Mouse (Mus musculus) stomach, embryonic 15.5 days (tissue): ENCODE measurements around the gene Cygb. TPM values are rescaled to one million over a fixed set of nuclear protein-coding genes. Genes with fewer than 3 reads are reported as not detected.
A peak's percentile ranks its signal among the peaks of the same experiment; 100 is the strongest.
"Not testable (repeated sequence)": the region's sequence is repeated elsewhere in the genome, so short reads cannot be mapped to it uniquely, and the experiment has no call there.

Experiments used
- ATAC-seq: fragments of 200-750 bp; cut with Nextera tagmentation; 2 replicates; pipeline ENCODE4 v1.8.0; 2017; ENCODE audit warnings: low read depth, moderate number of reproducible peaks, moderate TSS enrichment; ENCODE audit not compliant: insufficient read depth, low FRiP score
- H3K27ac ChIP-seq: fragments of 300-500 bp; sonication (generic); 2 replicates; pipeline ENCODE4 v1.5.1; 2015; ENCODE audit warnings: mild to moderate bottlenecking, inconsistent platforms
- H3K27me3 ChIP-seq: fragments of 300-500 bp; sonication (generic); replicated peaks from 2 replicates; pipeline ENCODE4 v1.6.1; 2015; ENCODE audit warnings: inconsistent platforms
- H3K36me3 ChIP-seq: fragments of 300-500 bp; sonication (generic); 2 replicates; pipeline ENCODE4 v1.6.1; 2015; ENCODE audit warnings: inconsistent platforms
- H3K4me1 ChIP-seq: fragments of 300-500 bp; sonication (generic); 2 replicates; pipeline ENCODE4 v1.6.1; 2015; ENCODE audit warnings: inconsistent platforms
- H3K4me2 ChIP-seq: fragments of 300-500 bp; sonication (generic); 2 replicates; pipeline ENCODE4 v1.6.1; 2015; ENCODE audit warnings: mild to moderate bottlenecking, inconsistent platforms
- H3K4me3 ChIP-seq: fragments of 300-500 bp; sonication (generic); replicated peaks from 2 replicates; pipeline ENCODE4 v1.5.1; 2015; ENCODE audit warnings: inconsistent platforms
- H3K9ac ChIP-seq: fragments of 300-500 bp; sonication (generic); 2 replicates; pipeline ENCODE4 v1.6.1; 2015; ENCODE audit warnings: inconsistent platforms
- H3K9me3 ChIP-seq: fragments of 300-500 bp; sonication (generic); 2 replicates; pipeline ENCODE4 v1.6.1; 2016; ENCODE audit warnings: inconsistent platforms
- WGBS: fragments of 180-500 bp; shearing (Covaris S2); methylation state at CpG from one replicate; pipeline ENCODE4 v1.1.7; 2015; 5-methylcytosine and 5-hydroxymethylcytosine counted together
- polyA plus RNA-seq: library from polyadenylated mRNA; unstranded; fragments of >200 nt; fragmentation: Nextera tagmentation; extraction: Ambion mirVana; gene quantifications from 2 replicates; pipeline ENCODE4 v1.2.1, GENCODE M21; 2015

The Cygb gene
- polyA plus RNA-seq, 1 experiment from 2014 or later: 16.7 TPM

DNA sequence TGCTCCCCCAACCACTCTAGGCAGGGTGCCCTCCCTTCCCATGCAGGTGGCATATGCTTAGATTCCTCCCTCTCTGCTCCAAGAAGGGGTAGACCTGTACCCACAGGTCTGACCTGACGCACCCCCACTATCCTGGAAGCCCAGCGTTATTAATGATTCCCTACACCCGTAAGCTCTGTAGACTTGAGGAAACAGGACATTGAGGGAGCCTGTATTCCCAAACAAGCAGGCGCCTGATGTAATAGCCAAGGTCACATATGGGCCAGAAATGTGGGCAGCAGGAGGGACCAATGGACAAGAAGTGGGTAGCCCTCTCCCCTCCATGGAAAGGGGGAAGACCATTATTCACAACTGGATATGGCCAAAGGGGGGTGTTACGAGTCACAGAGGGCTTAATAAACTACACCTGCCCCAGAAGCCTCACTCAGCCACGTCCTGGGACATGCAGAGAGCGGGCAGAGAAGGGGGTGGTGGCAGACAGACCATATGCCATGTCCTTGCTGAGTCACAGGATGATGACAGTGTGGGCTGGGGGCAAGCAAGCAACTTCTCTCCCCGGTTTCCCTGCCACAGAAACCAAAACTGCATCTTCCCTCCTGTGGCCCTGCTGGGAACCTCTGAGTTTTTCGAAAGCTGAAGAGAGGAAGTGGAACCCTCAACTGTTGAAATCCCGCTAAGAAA, 37.5 kb downstream of the Cygb start:
- H3K36me3 ChIP-seq: no peaks in the 10 kb centered on the region
- 63% methylated on average over 10 of the region's 10 CpGs for WGBS
- no peaks in the 10 kb centered on the region for H3K27me3 ChIP-seq
- no peak overlapping the region for H3K9ac ChIP-seq
- H3K4me2 ChIP-seq: peak overlapping the region; percentile 43
- ATAC-seq: no peak
- H3K9me3 ChIP-seq: no peaks in the 10 kb centered on the region
- H3K4me1 ChIP-seq: peaks cover 40% of the 10 kb centered on the region
- peak overlapping the region; percentile 74 for H3K27ac ChIP-seq
- H3K4me3 ChIP-seq: no peak overlapping the region

DNA sequence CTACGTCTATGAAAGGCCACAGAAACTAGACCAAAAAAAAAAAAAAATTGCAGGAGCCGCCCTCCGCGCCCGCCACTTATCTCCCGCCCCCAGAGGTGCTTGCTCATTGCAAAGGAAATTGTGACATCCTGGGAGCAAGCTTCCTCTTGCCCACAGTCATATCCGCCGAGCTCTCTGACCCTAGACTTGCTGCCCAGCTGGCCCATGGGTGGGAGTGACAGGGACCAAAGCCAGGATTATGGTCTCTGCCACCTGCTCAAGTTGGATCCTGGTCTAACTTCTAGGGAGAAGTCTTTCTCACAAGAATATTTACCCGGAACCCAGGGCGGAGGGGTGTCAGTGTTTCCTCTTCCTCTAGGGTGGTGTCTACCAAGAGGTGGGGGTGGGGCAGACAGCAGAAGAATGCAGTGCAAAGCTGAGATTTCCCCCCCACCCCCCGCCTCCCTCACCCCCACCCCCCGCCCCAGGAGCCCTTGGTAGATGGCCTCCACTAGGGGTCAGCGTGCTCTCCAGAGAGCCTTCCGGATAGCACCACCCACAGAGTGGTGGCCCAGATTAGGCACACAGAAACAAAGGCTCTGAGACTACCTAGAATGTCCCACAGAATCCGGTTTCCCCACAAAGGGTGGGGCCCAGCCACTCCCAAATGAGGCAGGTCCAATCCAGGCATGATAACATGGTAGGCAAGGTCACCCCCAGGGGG, 38.2 kb downstream of the Cygb start:
- H3K9ac ChIP-seq: no peak overlapping the region
- peak overlapping the region; percentile 43 for H3K4me2 ChIP-seq
- no peaks in the 10 kb centered on the region for H3K36me3 ChIP-seq
- 38% methylated on average over 15 of the region's 15 CpGs for WGBS
- peaks cover 37% of the 10 kb centered on the region for H3K4me1 ChIP-seq
- H3K9me3 ChIP-seq: no peaks in the 10 kb centered on the region
- H3K4me3 ChIP-seq: 0 out of 2 replicates have a peak overlapping the region, but pooled peaks have one; percentile 0
- no peaks in the 10 kb centered on the region for H3K27me3 ChIP-seq
- ATAC-seq: peak; percentile 62
- H3K27ac ChIP-seq: peak overlapping the region; percentile 74

DNA sequence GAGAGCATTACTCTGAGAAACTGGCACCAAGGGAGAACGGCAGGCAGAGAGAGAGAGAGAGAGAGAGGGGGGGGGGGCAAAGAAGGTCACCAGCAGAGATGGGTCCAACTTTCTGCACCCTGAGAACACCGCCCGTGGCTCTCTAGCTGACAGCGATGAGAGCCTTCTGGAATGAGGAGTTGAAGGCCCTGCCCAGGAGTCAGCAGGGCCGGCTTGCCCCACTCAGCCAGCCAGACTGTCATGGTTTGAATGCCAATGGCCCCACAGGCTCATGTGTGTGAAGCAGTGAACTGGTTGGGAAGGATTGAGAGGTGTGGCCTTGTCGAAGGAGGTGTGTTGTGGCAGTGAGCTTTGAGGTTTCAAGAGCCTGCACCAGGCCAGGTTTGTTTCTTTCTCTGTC, 40.9 kb downstream of the Cygb start:
- H3K9me3 ChIP-seq: no peaks in the 10 kb centered on the region
- WGBS: 90% methylated on average over 6 of the region's 6 CpGs
- no peak overlapping the region for H3K4me2 ChIP-seq
- H3K36me3 ChIP-seq: no peaks in the 10 kb centered on the region; the same call in 1 of the 2 replicates
- H3K4me1 ChIP-seq: peaks cover 21% of the 10 kb centered on the region
- ATAC-seq: no peak
- no peak overlapping the region for H3K4me3 ChIP-seq
- no peaks in the 10 kb centered on the region for H3K27me3 ChIP-seq
- no peak overlapping the region for H3K9ac ChIP-seq
- no peak overlapping the region for H3K27ac ChIP-seq

DNA sequence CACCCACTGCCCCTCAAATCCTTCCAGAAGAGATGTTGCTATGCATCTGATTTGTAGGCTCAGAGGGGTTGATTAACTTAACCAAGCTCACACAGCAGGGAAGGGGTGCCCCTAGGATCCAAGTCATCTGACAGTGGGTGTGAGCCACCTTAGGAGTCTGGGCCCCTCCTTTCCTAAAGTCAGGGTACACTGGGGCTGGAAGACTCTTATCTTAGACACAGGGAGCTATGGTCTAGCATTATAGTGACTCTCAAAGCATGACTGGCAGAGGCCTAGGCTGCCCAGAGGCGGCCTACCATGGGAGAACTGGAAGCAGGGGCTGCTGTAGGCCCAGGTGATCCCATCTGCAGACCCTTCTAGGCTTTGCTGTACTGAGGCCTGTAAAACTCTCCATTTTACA, 41.6 kb downstream of the Cygb start:
- no peaks in the 10 kb centered on the region for H3K27me3 ChIP-seq
- no peak for ATAC-seq
- 95% methylated on average over 1 of the region's 1 CpGs for WGBS
- no peak overlapping the region for H3K27ac ChIP-seq
- H3K4me3 ChIP-seq: no peak overlapping the region
- no peak overlapping the region for H3K4me2 ChIP-seq
- no peak overlapping the region for H3K9ac ChIP-seq
- H3K36me3 ChIP-seq: no peaks in the 10 kb centered on the region; the same call in 1 of the 2 replicates
- peaks cover 21% of the 10 kb centered on the region for H3K4me1 ChIP-seq
- H3K9me3 ChIP-seq: no peaks in the 10 kb centered on the region

GRCm38 (mm10) chr11:116611883-116612282, 42.2 kb downstream of the Cygb start:
- ATAC-seq: no peak
- Histone ChIP-seq H3K4me2 (no peak overlapping the region), H3K9ac (no peak overlapping the region), H3K27ac (no peak overlapping the region), H3K27me3 (no peaks in the 10 kb centered on the region), H3K4me3 (no peak overlapping the region), H3K4me1 (peaks cover 16% of the 10 kb centered on the region), H3K36me3 (no peaks in the 10 kb centered on the region; the same call in 1 of the 2 replicates), H3K9me3 (no peaks in the 10 kb centered on the region)
- whole genome bisulfite sequencing: 91% methylated on average over 9 of the region's 9 CpGs

DNA sequence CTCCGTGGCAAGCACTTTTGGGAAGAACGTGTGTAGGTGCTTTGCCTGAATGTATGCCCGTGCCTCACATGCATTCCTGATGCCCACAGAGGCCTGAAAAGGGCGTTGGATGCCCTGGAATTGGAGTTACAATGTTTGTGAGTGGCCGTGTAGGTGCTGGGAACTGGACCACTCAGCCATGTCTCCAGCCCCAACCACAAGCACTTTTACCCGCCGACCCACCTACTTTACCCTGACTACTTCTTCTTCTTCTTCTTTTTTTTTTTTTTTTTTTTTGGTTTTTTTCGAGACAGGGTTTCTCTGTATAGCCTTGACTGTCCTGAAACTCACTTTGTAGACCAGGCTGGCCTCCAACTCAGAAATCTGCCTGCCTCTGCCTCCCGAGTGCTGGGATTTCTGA, 42.9 kb downstream of the Cygb start:
- not testable (repeated sequence) for H3K9ac ChIP-seq, H3K4me1 ChIP-seq, H3K27me3 ChIP-seq, H3K27ac ChIP-seq, H3K36me3 ChIP-seq, ATAC-seq, H3K4me3 ChIP-seq, H3K4me2 ChIP-seq, H3K9me3 ChIP-seq
- WGBS: 85% methylated on average over 8 of the region's 9 CpGs

GRCm38 (mm10) chr11:116609965-116610630, 44.0 kb downstream of the Cygb start:
- Histone ChIP-seq H3K9me3 (no peaks in the 10 kb centered on the region), H3K27me3 (no peaks in the 10 kb centered on the region), H3K9ac (no peak overlapping the region), H3K4me3 (no peak overlapping the region), H3K4me2 (no peak overlapping the region), H3K27ac (no peak overlapping the region), H3K36me3 (no peaks in the 10 kb centered on the region; the same call in 1 of the 2 replicates), H3K4me1 (no peaks in the 10 kb centered on the region)
- ATAC-seq: no peak
- 84% methylated on average over 15 of the region's 15 CpGs for WGBS

GRCm38 (mm10) chr11:116607717-116608116, 46.4 kb downstream of the Cygb start:
- no peak overlapping the region for H3K27ac ChIP-seq
- no peak overlapping the region for H3K4me3 ChIP-seq
- H3K4me2 ChIP-seq: no peak overlapping the region
- no peaks in the 10 kb centered on the region for H3K27me3 ChIP-seq
- no peak for ATAC-seq
- H3K36me3 ChIP-seq: no peaks in the 10 kb centered on the region; the same call in 1 of the 2 replicates
- H3K9ac ChIP-seq: no peak overlapping the region
- 91% methylated on average over 3 of the region's 3 CpGs for WGBS
- H3K9me3 ChIP-seq: no peaks in the 10 kb centered on the region
- no peaks in the 10 kb centered on the region for H3K4me1 ChIP-seq

DNA sequence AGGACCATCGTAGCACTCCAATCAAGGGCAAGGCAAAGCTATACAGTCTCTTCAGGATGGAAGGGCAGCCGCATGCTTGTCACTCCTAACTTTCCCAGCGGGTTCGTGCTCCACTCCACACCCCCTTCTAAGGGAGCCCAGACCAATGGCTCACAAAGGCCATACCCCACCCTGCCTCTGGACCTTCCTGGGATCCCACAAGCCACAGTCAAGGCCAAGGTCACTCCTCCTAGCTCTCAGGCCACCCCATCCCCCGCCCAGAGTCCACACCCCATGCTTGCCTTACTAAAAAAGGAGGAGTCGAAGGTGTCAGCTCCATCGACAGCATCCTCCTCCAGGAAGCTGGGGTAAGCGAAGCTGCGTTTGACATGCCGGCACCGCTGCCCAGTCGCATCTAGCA, 50.0 kb downstream of the Cygb start:
- no peaks in the 10 kb centered on the region for H3K4me1 ChIP-seq
- no peak overlapping the region for H3K27ac ChIP-seq
- H3K36me3 ChIP-seq: peaks cover 3% of the 10 kb centered on the region; the same call in 1 of the 2 replicates
- no peak; the same call in 1 of the 2 replicates for ATAC-seq
- no peak overlapping the region for H3K4me3 ChIP-seq
- no peak overlapping the region for H3K4me2 ChIP-seq
- H3K27me3 ChIP-seq: no peaks in the 10 kb centered on the region
- H3K9me3 ChIP-seq: no peaks in the 10 kb centered on the region
- H3K9ac ChIP-seq: no peak overlapping the region
- WGBS: 88% methylated on average over 12 of the region's 12 CpGs

GRCm38 (mm10) chr11:116603339-116603738, 50.8 kb downstream of the Cygb start:
- Histone ChIP-seq H3K4me3 (no peak overlapping the region), H3K4me2 (no peak overlapping the region), H3K36me3 (peaks cover 3% of the 10 kb centered on the region; the same call in 1 of the 2 replicates), H3K9me3 (no peaks in the 10 kb centered on the region), H3K27ac (no peak overlapping the region), H3K4me1 (no peaks in the 10 kb centered on the region), H3K27me3 (no peaks in the 10 kb centered on the region), H3K9ac (no peak overlapping the region)
- 92% methylated on average over 10 of the region's 10 CpGs for WGBS
- no peak for ATAC-seq

- no peaks in the 10 kb centered on the region for H3K9me3 ChIP-seq
- H3K27ac ChIP-seq: no peak overlapping the region
- WGBS: 90% methylated on average over 8 of the region's 8 CpGs
- no peak overlapping the region for H3K4me2 ChIP-seq
- H3K36me3 ChIP-seq: peaks cover 3% of the 10 kb centered on the region; the same call in 1 of the 2 replicates
- no peaks in the 10 kb centered on the region for H3K4me1 ChIP-seq
- H3K4me3 ChIP-seq: no peak overlapping the region
- no peaks in the 10 kb centered on the region for H3K27me3 ChIP-seq
- ATAC-seq: no peak
- H3K9ac ChIP-seq: no peak overlapping the region
Measured at GRCm38 (mm10) chr11:116602043-116602442, 52.1 kb downstream of the Cygb start.

DNA sequence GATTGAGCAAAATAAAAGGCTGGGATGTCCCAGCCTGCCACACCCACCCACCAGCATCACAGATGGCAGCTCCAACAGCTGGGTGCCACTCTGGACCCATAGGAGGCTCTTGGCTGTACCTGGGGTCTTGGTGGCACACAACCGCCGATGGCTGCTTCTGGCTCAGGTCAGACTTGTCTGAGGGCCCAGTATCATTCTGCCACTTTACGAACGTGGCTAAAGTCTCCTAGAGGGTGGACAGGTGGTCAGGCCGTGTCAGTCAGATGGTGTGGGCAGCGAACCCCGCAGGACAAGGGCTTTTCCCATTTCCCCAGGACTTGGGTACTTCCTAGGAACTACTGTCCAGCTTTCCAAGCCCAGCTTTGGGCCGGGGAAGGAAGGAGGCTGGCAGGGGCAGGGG, 52.9 kb downstream of the Cygb start:
- Histone ChIP-seq H3K4me2 (no peak overlapping the region), H3K9ac (no peak overlapping the region), H3K36me3 (peaks cover 3% of the 10 kb centered on the region; the same call in 1 of the 2 replicates), H3K27ac (no peak overlapping the region), H3K4me3 (no peak overlapping the region), H3K27me3 (no peaks in the 10 kb centered on the region), H3K4me1 (no peaks in the 10 kb centered on the region), H3K9me3 (no peaks in the 10 kb centered on the region)
- WGBS: 93% methylated on average over 8 of the region's 8 CpGs
- no peak for ATAC-seq
